In the genomic region with DNA sequence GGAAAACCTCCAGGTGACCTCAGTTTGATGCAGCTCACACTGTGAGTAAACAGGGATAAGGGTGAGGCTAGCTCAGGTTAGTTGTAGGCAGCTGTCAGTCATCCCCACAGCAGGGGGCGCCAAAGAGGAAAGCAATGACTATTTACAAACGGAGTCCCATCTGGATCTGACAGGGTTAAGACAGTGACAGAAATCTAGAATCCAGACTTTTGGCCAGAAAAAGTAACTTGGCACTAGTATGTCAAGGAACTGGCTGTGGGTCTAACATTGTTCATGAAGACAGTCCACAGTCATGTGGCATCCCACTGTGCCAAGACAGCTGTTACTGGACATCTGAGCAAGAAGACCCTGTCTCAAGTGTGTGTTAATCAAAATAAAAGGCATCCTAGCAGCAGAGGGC, we compare ENCODE assay signal across 9 mouse cellular contexts. TPM values are rescaled to one million over a fixed set of nuclear protein-coding genes. Genes with fewer than 3 reads are reported as not detected.
DNase-seq lines count a peak whose midpoint lies in the region; ATAC-seq and TF ChIP-seq lines count a peak whose summit lies in the region.
"Had no signal": no experiment of that assay in that cellular context is flagged by ENCODE, and none has a peak within 500 bp of the region (broad histone marks: within the 10 kb centered on the region; RNA-seq: fewer than 3 reads in every experiment).

No protein-coding gene starts in this region.

- no peaks in the 10 kb centered on the region for H3K4me1 ChIP-seq in forebrain, embryonic 14.5 days (ENCODE audit: control insufficient read depth, insufficient read depth, low read length)
- no peaks in the 10 kb centered on the region for H3K4me1 ChIP-seq in forebrain, embryonic 12.5 days
- H3K4me1 ChIP-seq in midbrain, postnatal 0 days (ENCODE audit: insufficient read depth, low read length) = no peaks in the 10 kb centered on the region
- no peaks in the 10 kb centered on the region for H3K4me1 ChIP-seq in midbrain, embryonic 10.5 days
- no peaks in the 10 kb centered on the region for H3K4me1 ChIP-seq in embryonic facial prominence, embryonic 11.5 days (ENCODE audit: control insufficient read depth, insufficient read depth, low read length)
- H3K4me1 ChIP-seq: hindbrain, embryonic 15.5 days had no signal

- ATAC-seq in forebrain, embryonic 14.5 days = no peak
- no peak for ATAC-seq in forebrain, embryonic 12.5 days (ENCODE audit: low FRiP score)
- no peak for ATAC-seq in midbrain, postnatal 0 days (ENCODE audit: low FRiP score)
- ATAC-seq in embryonic facial prominence, embryonic 11.5 days (replicated peaks; ENCODE audit: insufficient number of reproducible peaks, low FRiP score, low TSS enrichment, low read depth) = no peak
- ATAC-seq in megakaryocyte-erythroid progenitor cell, adult 5-6 weeks (replicated peaks; ENCODE audit: low FRiP score, low TSS enrichment, poor library complexity, severe bottlenecking) = peak; percentile 67

- H3K4me3 ChIP-seq in forebrain, embryonic 14.5 days (ENCODE audit: low read depth, low read length) = no peak overlapping the region
- no peak overlapping the region for H3K4me3 ChIP-seq in forebrain, embryonic 12.5 days (replicated peaks)
- H3K4me3 ChIP-seq in midbrain, postnatal 0 days (ENCODE audit: low read depth, low read length) = no peak overlapping the region
- H3K4me3 ChIP-seq in midbrain, embryonic 10.5 days = no peak overlapping the region
- no peak overlapping the region for H3K4me3 ChIP-seq in embryonic facial prominence, embryonic 11.5 days (ENCODE audit: low read depth, low read length)
- H3K4me3 ChIP-seq: hindbrain, embryonic 15.5 days had no signal

- H3K36me3 ChIP-seq in forebrain, embryonic 14.5 days (ENCODE audit: control insufficient read depth, insufficient read depth, low read length) = no peaks in the 10 kb centered on the region
- H3K36me3 ChIP-seq in forebrain, embryonic 12.5 days (replicated peaks) = no peaks in the 10 kb centered on the region
- H3K36me3 ChIP-seq in midbrain, postnatal 0 days (ENCODE audit: insufficient read depth, low read length) = no peaks in the 10 kb centered on the region
- peaks cover 3% of the 10 kb centered on the region; the same call in 1 of the 2 replicates for H3K36me3 ChIP-seq in midbrain, embryonic 10.5 days
- no peaks in the 10 kb centered on the region for H3K36me3 ChIP-seq in embryonic facial prominence, embryonic 11.5 days (replicated peaks; ENCODE audit: control insufficient read depth, insufficient read depth, low read depth, low read length)
- H3K36me3 ChIP-seq: hindbrain, embryonic 15.5 days had no signal

- H3K9ac ChIP-seq in forebrain, embryonic 14.5 days (ENCODE audit: low read length) = no peak overlapping the region
- H3K9ac ChIP-seq in forebrain, embryonic 12.5 days = no peak overlapping the region
- H3K9ac ChIP-seq in midbrain, postnatal 0 days (replicated peaks; ENCODE audit: low read length, poor library complexity, severe bottlenecking) = no peak overlapping the region
- no peak overlapping the region for H3K9ac ChIP-seq in embryonic facial prominence, embryonic 11.5 days (replicated peaks; ENCODE audit: low read length)
- H3K9ac ChIP-seq: hindbrain, embryonic 15.5 days had no signal

- peak; percentile 53 for TF ChIP-seq CTCF in midbrain, postnatal 0 days (IDR thresholded peaks at IDR 0.05)

- H3K9me3 ChIP-seq in forebrain, embryonic 14.5 days (replicated peaks; ENCODE audit: control insufficient read depth, low read length) = no peaks in the 10 kb centered on the region
- no peaks in the 10 kb centered on the region for H3K9me3 ChIP-seq in forebrain, embryonic 12.5 days
- H3K9me3 ChIP-seq in midbrain, postnatal 0 days (ENCODE audit: low read length) = no peaks in the 10 kb centered on the region
- H3K9me3 ChIP-seq in midbrain, embryonic 10.5 days (replicated peaks) = no peaks in the 10 kb centered on the region
- H3K9me3 ChIP-seq in embryonic facial prominence, embryonic 11.5 days (replicated peaks; ENCODE audit: control insufficient read depth, low read length) = no peaks in the 10 kb centered on the region
- H3K9me3 ChIP-seq: hindbrain, embryonic 15.5 days had no signal

- peak; percentile 24 for DNase-seq in forebrain, embryonic 14.5 days (ENCODE audit: low spot score)
- peak; percentile 49 for DNase-seq in midbrain, postnatal 0 days (ENCODE audit: low spot score)
- DNase-seq in midbrain, embryonic 10.5 days (ENCODE audit: low spot score) = no peak
- peak; percentile 48 for DNase-seq in embryonic facial prominence, embryonic 11.5 days (ENCODE audit: low spot score)
- DNase-seq in urinary bladder, postnatal 25 days (ENCODE audit: low spot score) = no peak
- no peak for DNase-seq in layer of hippocampus, adult 9-10 months (ENCODE audit: low spot score)

- no peak overlapping the region for H3K4me2 ChIP-seq in forebrain, embryonic 14.5 days (ENCODE audit: low read length)
- no peak overlapping the region for H3K4me2 ChIP-seq in forebrain, embryonic 12.5 days
- no peak overlapping the region for H3K4me2 ChIP-seq in midbrain, postnatal 0 days (ENCODE audit: low read depth, low read length, poor library complexity, severe bottlenecking)
- H3K4me2 ChIP-seq in embryonic facial prominence, embryonic 11.5 days (ENCODE audit: low read depth, low read length) = no peak overlapping the region
- H3K4me2 ChIP-seq: hindbrain, embryonic 15.5 days had no signal

- 9% methylated on average over 2 of the region's 2 CpGs for WGBS in forebrain, embryonic 14.5 days
- WGBS in forebrain, embryonic 12.5 days = 9% methylated on average over 2 of the region's 2 CpGs
- WGBS in midbrain, postnatal 0 days = 11% methylated on average over 2 of the region's 2 CpGs
- 12% methylated on average over 2 of the region's 2 CpGs for WGBS in midbrain, embryonic 10.5 days
- 16% methylated on average over 2 of the region's 2 CpGs for WGBS in embryonic facial prominence, embryonic 11.5 days

- H3K27ac ChIP-seq in forebrain, embryonic 14.5 days (ENCODE audit: low read depth, low read length) = no peak overlapping the region
- no peak overlapping the region for H3K27ac ChIP-seq in forebrain, embryonic 12.5 days
- H3K27ac ChIP-seq in midbrain, postnatal 0 days (ENCODE audit: low read depth, low read length) = no peak overlapping the region
- no peak overlapping the region for H3K27ac ChIP-seq in midbrain, embryonic 10.5 days (replicated peaks)
- H3K27ac ChIP-seq in embryonic facial prominence, embryonic 11.5 days (replicated peaks; ENCODE audit: low read depth, low read length) = no peak overlapping the region
- H3K27ac ChIP-seq: hindbrain, embryonic 15.5 days had no signal

- H3K27me3 ChIP-seq in forebrain, embryonic 14.5 days (replicated peaks; ENCODE audit: control insufficient read depth, insufficient read depth, low read length) = no peaks in the 10 kb centered on the region
- H3K27me3 ChIP-seq in forebrain, embryonic 12.5 days = no peaks in the 10 kb centered on the region
- H3K27me3 ChIP-seq in midbrain, postnatal 0 days (ENCODE audit: insufficient read depth, low read length) = no peaks in the 10 kb centered on the region
- H3K27me3 ChIP-seq in midbrain, embryonic 10.5 days (ENCODE audit: low read depth, poor library complexity, severe bottlenecking) = no peaks in the 10 kb centered on the region
- no peaks in the 10 kb centered on the region for H3K27me3 ChIP-seq in embryonic facial prominence, embryonic 11.5 days (ENCODE audit: control insufficient read depth, insufficient read depth, low read length)
- H3K27me3 ChIP-seq: hindbrain, embryonic 15.5 days had no signal

RNA-seq across cellular contexts. Expression of a gene that starts 10.0 kb away (rescaled TPM):
- polyA plus RNA-seq in forebrain, embryonic 14.5 days (2014; fragmentation: Nextera tagmentation; extraction: Ambion mirVana) = 17.0 and 20.8 TPM in 2 replicates
- 25.5 and 28.4 TPM in 2 replicates for polyA plus RNA-seq in forebrain, embryonic 12.5 days (2016; fragmentation: Nextera tagmentation; extraction: Ambion mirVana)
- total RNA-seq in midbrain, postnatal 0 days (2014; rRNA removed) = 15.7 and 25.8 TPM in 2 replicates
- 4.5 and 5.1 TPM in 2 replicates for polyA plus RNA-seq in midbrain, postnatal 0 days (2015; fragmentation: Nextera tagmentation; extraction: Ambion mirVana)
- 30.0 and 30.1 TPM in 2 replicates for polyA plus RNA-seq in midbrain, embryonic 10.5 days (2016; fragmentation: Nextera tagmentation; extraction: Ambion mirVana)
- polyA plus RNA-seq in embryonic facial prominence, embryonic 11.5 days (2014; fragmentation: Nextera tagmentation; extraction: Ambion mirVana) = 37.1 and 41.0 TPM in 2 replicates
- 34.3 and 35.4 TPM in 2 replicates for total RNA-seq in megakaryocyte-erythroid progenitor cell, adult 5-6 weeks (2014; fragmentation: Nextera tagmentation)
- total RNA-seq in megakaryocyte-erythroid progenitor cell, adult 5-6 weeks (2017) = 22.3 and 25.2 TPM in 2 replicates

Comparison
In these comparisons a context has a peak if more than half of its experiments do, and no peak if none do; other contexts are left out.
1. DNase-seq: peak in forebrain, embryonic 14.5 days (single experiment), midbrain, postnatal 0 days (single experiment) and embryonic facial prominence, embryonic 11.5 days (single experiment); none in midbrain, embryonic 10.5 days (single experiment), urinary bladder, postnatal 25 days (single experiment) and layer of hippocampus, adult 9-10 months (single experiment).